Mouse (Mus musculus) gastrocnemius, postnatal 4 days (tissue): ENCODE measurements at regions not wholly inside any gene's neighbourhood (a gene's known extent, or its start where the extent isn't known, plus 50 kb on each side); places are given as distances from the start of the nearest gene placed in this dataset.
A peak's percentile ranks its signal among the peaks of the same experiment; 100 is the strongest.

ENCODE experiments used
- DNase-seq, 2 experiments: peaks; one replicate each; pipeline ENCODE4 v3.0.0; 2021 to 2022; ENCODE audit warnings: low spot score in 2 of 2, mixed read lengths in 2 of 2

DNA sequence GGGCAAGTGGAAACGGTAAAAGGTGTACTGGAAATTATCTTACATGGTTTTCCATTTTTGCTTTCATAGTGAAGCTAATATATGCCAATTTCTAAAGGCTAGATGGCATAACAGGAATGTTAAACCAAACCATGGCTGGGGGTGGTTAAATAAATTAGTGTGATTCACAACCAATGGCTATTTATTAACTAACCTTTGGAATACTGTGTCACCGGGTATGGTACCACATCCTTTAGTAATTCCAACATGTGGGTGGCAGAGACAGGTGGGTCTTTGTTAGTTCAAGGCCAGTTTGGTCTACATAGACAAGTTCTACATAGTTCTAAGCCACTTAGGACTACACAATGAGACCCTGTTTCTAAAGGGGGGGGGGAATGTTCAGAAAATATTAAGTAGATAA is 179.8 kb upstream of the Plxnc1 start:
- no peak for DNase-seq

DNA sequence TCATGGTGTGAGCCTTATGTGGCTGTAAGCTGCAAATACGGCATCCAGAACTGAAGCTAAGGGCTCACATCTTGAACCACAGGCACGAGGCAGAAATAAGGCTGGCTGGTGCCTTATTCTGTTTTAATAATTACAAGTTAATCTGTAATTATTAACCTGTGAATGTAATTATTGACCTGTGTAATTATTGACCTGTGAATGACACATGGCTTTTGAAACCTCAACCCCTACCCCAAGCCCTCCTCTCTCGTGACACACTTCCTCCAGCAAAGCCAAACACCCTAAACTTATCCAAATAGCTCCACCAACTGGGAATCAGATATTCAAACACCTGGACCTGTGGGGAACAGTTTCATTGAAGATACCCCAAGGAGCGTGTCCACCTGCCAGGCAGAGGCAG is 175.4 kb upstream of the Plxnc1 start:
- no peak for DNase-seq

GRCm38 (mm10) chr10:95118786-95119351 is 174.2 kb upstream of the Plxnc1 start:
- DNase-seq = no peak

DNA sequence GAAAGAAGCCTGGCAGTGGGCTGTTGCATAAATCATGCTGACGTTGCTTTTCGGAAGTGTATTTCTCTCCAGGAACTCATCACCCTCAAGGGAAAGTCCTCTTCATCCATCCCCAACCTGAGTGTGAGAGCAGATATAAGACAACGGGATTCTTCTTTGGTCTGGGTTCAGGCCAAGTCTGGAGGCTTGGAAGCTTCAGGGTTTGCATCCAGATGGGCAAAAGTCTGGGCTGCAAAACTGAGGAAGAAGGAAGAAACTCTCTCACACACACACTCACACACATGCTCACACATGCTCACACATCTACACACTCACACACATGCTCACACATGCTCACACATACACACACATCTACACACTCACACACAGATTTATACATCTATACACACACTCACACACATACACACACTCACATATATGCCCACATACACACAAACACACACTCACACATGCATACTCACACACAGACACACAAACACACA is 173.1 kb upstream of the Plxnc1 start:
- no peak for DNase-seq

DNA sequence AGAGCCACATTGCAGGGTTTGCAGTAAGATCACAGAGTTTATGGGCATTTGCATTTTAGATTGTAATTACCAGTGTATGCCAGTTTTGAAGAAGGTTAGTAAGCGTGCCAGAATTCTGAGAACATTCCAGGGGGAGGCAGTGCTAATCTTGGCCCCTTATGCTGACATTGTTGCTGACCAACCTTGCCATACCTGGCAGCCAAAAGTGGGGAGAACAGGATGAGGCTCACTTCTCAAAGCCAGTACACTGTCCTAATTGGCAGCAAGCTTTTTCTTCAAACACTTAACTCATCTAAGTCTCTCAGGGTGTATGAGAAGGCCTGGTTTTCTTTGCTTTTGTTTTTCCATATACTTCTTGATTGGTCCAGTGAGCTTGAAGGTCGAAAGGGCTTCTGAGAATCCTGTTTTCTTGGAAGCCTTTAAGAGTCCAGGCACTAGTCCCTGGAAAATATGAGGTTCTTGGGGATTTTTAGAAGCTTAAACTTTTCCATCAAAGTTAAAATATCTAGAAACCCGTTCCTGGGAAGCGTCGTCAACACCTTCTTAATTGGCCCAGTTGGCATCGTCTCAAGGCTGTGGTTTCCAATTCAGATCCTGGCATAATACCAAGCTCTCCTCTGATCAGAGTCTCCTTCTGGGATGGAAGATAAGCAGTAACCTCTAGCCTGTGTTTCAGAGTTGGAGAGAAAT is 172.6 kb upstream of the Plxnc1 start:
- DNase-seq = no peak

GRCm38 (mm10) chr10:95116579-95117011 is 172.0 kb upstream of the Plxnc1 start:
- DNase-seq = no peak

- no peak for DNase-seq
Measured at GRCm38 (mm10) chr10:95112837-95113388, 168.3 kb upstream of the Plxnc1 start.

DNA sequence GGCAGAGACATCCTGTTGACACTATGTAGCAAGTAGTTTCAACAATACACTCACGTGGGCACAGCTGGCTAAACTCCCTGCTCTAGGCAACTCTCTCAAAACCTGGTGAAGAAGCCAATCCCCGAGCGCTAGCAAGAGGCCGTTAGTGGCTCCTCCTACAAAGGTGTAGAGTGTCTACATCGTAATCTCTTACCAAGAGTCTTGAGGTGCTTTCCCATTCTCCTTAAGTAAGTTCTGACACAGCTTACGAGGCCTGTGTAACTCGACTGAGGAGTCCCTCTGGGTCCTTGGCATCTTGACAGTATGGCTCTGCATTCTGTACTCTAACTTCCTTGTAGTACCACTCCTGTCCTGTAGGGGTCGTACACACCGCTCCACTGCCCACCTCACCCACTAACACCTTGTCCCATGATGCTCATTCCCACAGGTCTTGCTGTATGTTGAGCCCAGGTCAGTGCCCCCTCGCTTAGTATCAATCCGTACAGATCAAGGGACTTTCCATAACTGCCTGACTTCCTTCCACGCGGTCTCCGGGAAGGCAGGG is 167.7 kb upstream of the Plxnc1 start:
- DNase-seq = no peak

DNA sequence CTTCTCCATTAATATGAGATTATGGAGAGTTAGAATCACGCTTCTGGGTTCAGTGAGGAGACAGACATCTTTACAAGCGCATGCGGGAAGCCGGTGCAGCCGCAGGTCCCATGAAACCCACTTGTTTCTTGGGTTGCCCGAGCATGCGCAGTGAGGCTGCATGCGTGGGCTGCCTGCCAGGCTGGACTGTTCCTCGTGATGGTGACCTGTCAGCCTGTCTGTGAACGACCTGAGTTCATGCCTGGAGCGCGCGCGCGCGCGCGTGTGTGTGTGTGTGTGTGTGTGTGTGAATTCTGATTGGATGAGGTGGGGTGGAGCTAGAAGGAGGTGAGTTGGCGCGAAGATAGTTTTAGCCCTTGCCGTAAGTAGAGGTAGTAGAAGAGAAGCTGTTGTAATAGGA is 166.2 kb upstream of the Plxnc1 start:
- DNase-seq = no peak

DNA sequence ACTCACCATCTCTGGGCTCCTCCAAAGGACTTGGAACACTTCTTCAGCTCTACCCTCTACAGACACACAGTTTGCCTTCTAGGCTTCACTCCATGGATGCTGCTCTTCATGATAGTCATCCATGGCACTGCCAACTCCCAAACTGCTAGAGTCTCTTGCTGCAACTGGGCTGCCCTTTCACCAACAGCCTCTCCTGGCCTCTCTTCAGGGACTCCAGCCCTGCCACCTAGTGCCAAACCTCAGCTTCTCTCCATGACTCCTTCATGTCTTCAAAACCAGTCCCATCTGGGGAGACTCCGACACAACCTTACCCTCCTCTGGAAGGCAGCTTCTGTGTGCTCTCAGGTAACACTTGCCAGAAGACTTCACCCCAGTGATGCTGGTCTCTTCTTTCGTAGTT is 164.9 kb upstream of the Plxnc1 start:
- no peak for DNase-seq

DNA sequence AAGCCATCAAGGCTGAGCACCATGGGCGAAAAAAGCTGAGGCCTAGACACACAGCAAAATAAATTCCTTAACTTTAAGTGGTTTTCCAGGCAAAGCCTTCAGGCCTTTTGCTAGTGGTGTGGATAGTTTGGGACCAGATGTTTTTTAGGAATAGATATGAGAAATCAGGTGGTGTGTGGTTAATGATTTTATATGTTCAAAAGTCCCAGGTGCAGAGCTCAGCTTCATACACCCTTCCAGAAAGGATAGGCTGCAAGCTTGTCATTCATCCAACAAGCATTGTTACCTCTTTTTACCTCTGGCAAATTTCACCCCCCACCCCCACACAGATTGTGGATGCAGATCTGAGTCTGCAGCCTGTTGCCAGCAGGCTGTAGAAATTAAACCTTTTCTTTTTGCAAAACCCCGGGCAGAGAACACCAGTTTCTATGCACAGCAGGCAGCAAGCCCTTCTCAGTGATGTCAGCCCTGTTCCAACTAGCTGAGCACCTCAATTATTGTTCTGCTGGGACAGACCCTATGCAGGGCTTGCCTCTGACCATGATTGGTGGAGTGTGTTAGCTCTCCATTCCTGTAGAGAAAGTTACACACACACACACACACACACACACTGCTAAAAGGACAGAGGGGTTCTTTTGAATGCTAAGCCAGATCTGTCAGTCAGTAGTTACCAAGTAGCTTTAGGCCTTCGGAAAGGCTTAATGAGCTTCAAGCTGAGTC is 163.1 kb upstream of the Plxnc1 start:
- DNase-seq = no peak

DNA sequence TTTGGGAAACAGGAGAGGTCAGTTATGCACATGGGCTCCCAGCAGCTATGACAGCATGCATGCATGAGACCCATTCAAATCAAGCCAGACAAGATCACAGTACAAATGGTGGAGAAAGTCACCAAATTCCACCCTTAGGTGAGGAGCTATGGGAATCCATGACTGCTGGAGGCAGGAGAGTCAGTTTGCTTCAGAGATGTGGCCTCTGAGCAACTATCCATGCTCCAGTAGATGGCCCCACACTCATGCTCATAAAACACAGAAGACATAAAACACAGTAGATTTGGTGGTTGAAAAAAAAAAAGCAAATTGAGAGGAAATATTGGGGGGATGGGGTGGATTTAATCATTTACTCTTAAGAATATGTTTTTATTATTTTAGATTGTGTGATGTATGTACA is 159.2 kb upstream of the Plxnc1 start:
- no peak for DNase-seq

DNA sequence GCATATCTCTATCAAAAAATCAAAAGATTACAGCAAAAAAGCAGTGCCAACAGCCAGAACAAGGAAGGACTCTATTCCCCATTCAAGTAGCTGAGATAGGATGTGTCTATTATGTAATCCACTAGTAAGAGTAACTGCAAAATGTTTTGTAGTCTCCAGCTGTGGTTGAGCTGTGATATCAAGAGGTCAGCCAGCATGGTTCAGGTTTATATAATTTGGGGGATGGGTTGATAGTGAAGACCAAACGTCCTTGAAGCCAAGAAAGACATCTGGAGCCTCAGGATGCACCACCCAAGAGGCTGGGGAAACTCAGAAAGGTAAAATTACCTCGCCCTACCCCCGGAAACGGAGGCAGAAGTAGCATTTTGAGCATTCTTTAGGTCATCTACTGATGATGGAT is 158.3 kb upstream of the Plxnc1 start:
- DNase-seq = no peak

- DNase-seq = no peak
Measured at GRCm38 (mm10) chr10:95099906-95100305, 155.3 kb upstream of the Plxnc1 start.

DNA sequence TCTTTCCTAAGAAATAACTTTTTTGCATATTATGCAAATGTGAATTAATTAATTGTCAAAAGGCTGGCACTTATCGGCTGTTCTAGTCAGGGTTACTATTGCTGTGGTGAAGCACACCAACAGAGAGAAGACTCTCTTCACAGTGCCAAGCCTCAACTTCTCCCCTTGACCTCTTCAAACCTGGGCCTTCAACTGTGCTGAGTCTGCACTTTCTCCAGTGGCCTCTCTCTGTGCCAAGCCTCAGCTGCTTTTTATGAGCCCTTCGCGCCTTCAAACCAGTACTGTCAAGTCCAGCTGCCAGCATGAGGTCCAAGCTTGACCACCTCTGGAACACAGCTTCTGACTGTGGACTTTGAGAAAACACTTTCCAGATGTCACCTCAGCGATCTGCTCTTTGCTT is 151.2 kb upstream of the Plxnc1 start:
- no peak for DNase-seq

- DNase-seq = no peak
Measured at GRCm38 (mm10) chr10:95094771-95095170, 150.1 kb upstream of the Plxnc1 start.

GRCm38 (mm10) chr10:95093266-95093665 is 148.6 kb upstream of the Plxnc1 start:
- no peak for DNase-seq

DNA sequence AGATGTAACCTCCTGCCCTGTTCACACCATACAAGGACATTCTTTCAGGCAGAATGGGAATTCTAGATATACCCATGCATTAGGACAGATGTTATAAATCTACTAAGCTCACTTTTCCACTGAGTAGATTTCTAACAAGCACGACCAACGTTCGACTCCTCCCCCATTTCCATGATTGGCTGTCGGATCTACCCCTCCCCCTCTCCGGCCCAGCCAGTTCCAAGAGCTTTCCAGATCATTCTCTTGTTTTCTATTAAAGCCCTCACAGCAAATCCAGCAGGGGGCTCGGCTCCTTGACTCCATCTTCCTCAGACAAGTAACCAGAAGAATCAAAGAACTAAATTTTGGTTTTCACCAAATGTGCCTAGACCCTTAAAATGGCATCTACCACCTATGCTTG is 146.5 kb upstream of the Plxnc1 start:
- DNase-seq = no peak

DNA sequence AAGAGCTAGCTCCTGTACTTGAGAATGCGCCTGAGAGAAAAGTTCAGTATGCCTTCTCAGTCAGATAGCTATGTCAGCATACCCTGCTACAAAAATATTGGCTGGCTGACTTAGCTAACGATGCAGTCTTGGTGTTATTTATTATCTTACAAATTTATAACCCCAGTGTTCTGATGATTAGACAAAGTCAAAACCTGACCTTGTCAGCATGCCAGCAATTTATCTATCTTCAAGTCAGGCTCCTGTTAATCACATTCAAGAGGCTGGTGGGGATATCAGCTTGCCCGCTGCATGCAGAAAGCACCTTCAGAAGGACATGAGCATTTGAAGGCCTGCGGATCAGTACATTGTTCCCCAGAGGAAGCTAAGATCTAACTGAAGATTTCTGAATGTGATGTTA is 146.0 kb upstream of the Plxnc1 start:
- no peak for DNase-seq

GRCm38 (mm10) chr10:95090035-95090434 is 145.4 kb upstream of the Plxnc1 start:
- no peak for DNase-seq

GRCm38 (mm10) chr10:95087864-95088570 is 143.4 kb upstream of the Plxnc1 start:
- peak in 1 of 2 experiments; percentile 53 for DNase-seq
